Mouse (Mus musculus): ENCODE results near the gene Atp6v0d1. TPM values are rescaled to one million over a fixed set of nuclear protein-coding genes. Genes with fewer than 3 reads are reported as not detected.

Gene Atp6v0d1
- polyA plus RNA-seq, 1 experiment from 2014 or later, result 75.4 TPM

GRCm38 (mm10) chr8:105477792-105478191 is 88.1 kb downstream of the Atp6v0d1 start:
- H3K4me2 ChIP-seq (replicated peaks), result no peak overlapping the region
- WGBS, result 81% methylated on average over 3 of the region's 3 CpGs
- H3K4me1 ChIP-seq, result peaks cover 27% of the 10 kb centered on the region
- H3K36me3 ChIP-seq, result peaks cover 9% of the 10 kb centered on the region
- no peak overlapping the region for H3K9ac ChIP-seq
- H3K27me3 ChIP-seq, result peaks cover 36% of the 10 kb centered on the region
- H3K27ac ChIP-seq, result no peak overlapping the region
- no peaks in the 10 kb centered on the region for H3K9me3 ChIP-seq
- no peak overlapping the region for H3K4me3 ChIP-seq
- no peak for ATAC-seq (ENCODE audit: insufficient number of reproducible peaks, insufficient read depth, low FRiP score, low TSS enrichment)

DNA sequence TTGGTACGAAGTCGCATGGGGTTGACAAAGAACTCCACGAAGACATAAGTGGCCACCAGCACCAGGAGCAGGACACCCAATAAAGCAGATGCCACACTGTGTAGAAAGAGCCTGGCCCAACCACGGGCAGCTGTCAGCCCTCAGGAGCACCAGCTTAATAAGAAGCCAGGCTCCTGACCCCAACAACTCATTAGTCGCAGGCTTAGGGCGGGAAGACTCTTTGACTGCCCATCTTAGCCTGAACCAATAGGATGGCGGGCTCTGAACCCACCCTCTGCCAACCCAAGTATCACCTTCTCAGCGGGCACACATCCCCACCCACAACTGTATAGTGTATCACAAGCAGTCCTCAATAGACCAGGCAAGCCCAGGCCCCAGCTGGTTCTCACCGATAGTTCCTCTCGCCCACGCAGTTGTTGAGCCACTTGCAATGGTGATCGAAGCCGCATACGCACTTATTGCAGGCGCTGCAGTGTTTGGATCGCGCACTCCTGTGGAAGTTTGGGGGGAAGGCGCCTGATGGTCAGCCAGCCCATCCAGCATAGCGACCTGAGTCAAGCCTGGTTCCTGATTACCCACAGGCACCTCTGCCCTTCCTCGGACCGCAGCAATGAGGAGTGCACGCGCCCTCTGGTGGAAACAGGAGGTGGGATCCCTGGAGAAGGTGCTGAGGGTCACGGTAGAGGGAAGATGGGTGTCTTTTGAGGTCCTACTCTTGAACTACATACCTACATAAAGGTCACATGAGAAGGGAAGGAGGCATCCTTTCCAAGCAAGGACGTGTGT is 89.0 kb downstream of the Atp6v0d1 start:
- ATAC-seq (ENCODE audit: insufficient number of reproducible peaks, insufficient read depth, low FRiP score, low TSS enrichment), result no peak
- Histone ChIP-seq H3K36me3 (peaks cover 9% of the 10 kb centered on the region), H3K27ac (no peak overlapping the region), H3K27me3 (peaks cover 46% of the 10 kb centered on the region), H3K9me3 (no peaks in the 10 kb centered on the region), H3K9ac (no peak overlapping the region), H3K4me3 (no peak overlapping the region), H3K4me2 (replicated peaks) (no peak overlapping the region), H3K4me1 (peaks cover 27% of the 10 kb centered on the region)
- 41% methylated on average over 25 of the region's 25 CpGs for WGBS

GRCm38 (mm10) chr8:105476161-105476560 is 89.7 kb downstream of the Atp6v0d1 start:
- H3K9me3 ChIP-seq, result no peaks in the 10 kb centered on the region
- H3K9ac ChIP-seq, result no peak overlapping the region
- no peak overlapping the region for H3K27ac ChIP-seq
- H3K27me3 ChIP-seq, result peaks cover 47% of the 10 kb centered on the region
- peaks cover 29% of the 10 kb centered on the region for H3K4me1 ChIP-seq
- no peak overlapping the region for H3K4me3 ChIP-seq
- peaks cover 9% of the 10 kb centered on the region for H3K36me3 ChIP-seq
- no peak overlapping the region for H3K4me2 ChIP-seq (replicated peaks)
- 92% methylated on average over 7 of the region's 7 CpGs for WGBS
- no peak for ATAC-seq (ENCODE audit: insufficient number of reproducible peaks, insufficient read depth, low FRiP score, low TSS enrichment)

GRCm38 (mm10) chr8:105475742-105476141 is 90.1 kb downstream of the Atp6v0d1 start:
- Histone ChIP-seq H3K4me1 (peaks cover 27% of the 10 kb centered on the region), H3K4me3 (no peak overlapping the region), H3K36me3 (peaks cover 9% of the 10 kb centered on the region), H3K27me3 (peaks cover 51% of the 10 kb centered on the region), H3K9me3 (no peaks in the 10 kb centered on the region), H3K4me2 (replicated peaks) (no peak overlapping the region), H3K9ac (no peak overlapping the region), H3K27ac (no peak overlapping the region)
- ATAC-seq (ENCODE audit: insufficient number of reproducible peaks, insufficient read depth, low FRiP score, low TSS enrichment), result no peak
- 92% methylated on average over 8 of the region's 8 CpGs for WGBS

DNA sequence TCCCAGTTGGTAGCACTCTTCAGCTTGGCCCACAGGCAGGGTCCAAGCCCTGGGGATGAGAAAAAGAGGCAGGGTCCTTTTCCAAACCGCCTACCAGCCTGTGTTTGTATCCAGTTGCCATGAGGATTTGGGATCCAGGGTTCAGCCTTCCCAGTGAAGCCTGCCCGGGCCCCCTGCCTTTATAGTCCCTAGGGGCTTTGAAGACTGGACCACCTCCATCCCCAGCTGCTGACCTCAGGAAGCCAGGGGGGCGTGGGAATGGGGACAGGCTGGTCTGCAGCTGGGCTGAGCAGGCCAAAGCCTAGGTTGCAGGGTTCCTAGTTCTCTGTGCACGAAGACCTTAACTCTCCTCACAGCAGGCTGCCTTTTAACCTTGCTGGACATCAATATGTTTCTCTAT is 90.6 kb downstream of the Atp6v0d1 start:
- WGBS, result 40% methylated on average over 4 of the region's 4 CpGs
- Histone ChIP-seq H3K27me3 (peaks cover 51% of the 10 kb centered on the region), H3K36me3 (peaks cover 9% of the 10 kb centered on the region), H3K4me3 (no peak overlapping the region), H3K9me3 (no peaks in the 10 kb centered on the region), H3K27ac (no peak overlapping the region), H3K9ac (no peak overlapping the region), H3K4me1 (peaks cover 28% of the 10 kb centered on the region), H3K4me2 (replicated peaks) (no peak overlapping the region)
- no peak for ATAC-seq (ENCODE audit: insufficient number of reproducible peaks, insufficient read depth, low FRiP score, low TSS enrichment)

DNA sequence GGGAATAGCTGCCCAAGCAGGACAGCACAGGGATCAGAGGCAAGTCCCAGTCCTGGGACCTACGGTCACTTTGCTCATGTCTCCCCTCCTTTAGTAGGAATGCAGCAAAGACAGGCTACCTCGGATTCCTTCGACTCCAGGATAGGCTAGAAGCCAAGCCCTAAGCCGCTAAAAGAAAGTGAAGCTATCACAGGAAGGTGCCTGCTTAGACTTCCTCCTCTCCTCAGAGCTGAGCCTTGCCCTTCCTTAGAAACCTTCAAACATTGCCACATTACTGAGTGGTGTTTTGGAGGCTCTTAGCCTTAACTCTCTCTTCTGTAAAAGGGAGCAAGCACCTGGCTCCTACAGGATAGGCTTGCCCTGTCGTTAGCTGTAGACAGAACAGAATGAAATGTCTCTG is 91.2 kb downstream of the Atp6v0d1 start:
- Histone ChIP-seq H3K27me3 (peaks cover 51% of the 10 kb centered on the region), H3K9me3 (no peaks in the 10 kb centered on the region), H3K4me1 (peaks cover 31% of the 10 kb centered on the region), H3K4me3 (no peak overlapping the region), H3K27ac (no peak overlapping the region), H3K9ac (no peak overlapping the region), H3K4me2 (replicated peaks) (no peak overlapping the region), H3K36me3 (peaks cover 9% of the 10 kb centered on the region)
- ATAC-seq (ENCODE audit: insufficient number of reproducible peaks, insufficient read depth, low FRiP score, low TSS enrichment), result no peak
- 31% methylated on average over 5 of the region's 5 CpGs for WGBS

MicroRNA genes within 50 kb of the gene (microRNA counts, 519-probe panel; counts per million panel counts)
- 3,321 counts per million, percentile 72 among the panel's probes with 10 or more counts for microRNA mmu-miR-1966

Small RNA genes within 50 kb of the gene (microRNA-seq; reads per million reads assigned to microRNA genes)
- gene Mir1966, result not detected

Other genes with a start within 250 kb of the Atp6v0d1 start
- gene Lrrc29, start 239.8 kb downstream of the Atp6v0d1 start, polyA plus RNA-seq (2016; fragmentation: Nextera tagmentation; extraction: Ambion mirVana), result 1.6 and 1.8 TPM in 2 replicates
- gene Tmem208, start 239.7 kb downstream of the Atp6v0d1 start, polyA plus RNA-seq (2016; fragmentation: Nextera tagmentation; extraction: Ambion mirVana), result 103 and 106 TPM in 2 replicates
- gene Fhod1, start 218.1 kb downstream of the Atp6v0d1 start, polyA plus RNA-seq (2016; fragmentation: Nextera tagmentation; extraction: Ambion mirVana), result 2.3 TPM in 2 replicates
- 5.9 and 7.4 TPM in 2 replicates for gene Slc9a5, start 217.2 kb downstream of the Atp6v0d1 start, polyA plus RNA-seq (2016; fragmentation: Nextera tagmentation; extraction: Ambion mirVana)
- gene Plekhg4, start 192.8 kb downstream of the Atp6v0d1 start, polyA plus RNA-seq (2016; fragmentation: Nextera tagmentation; extraction: Ambion mirVana), result 0.69 and 0.74 TPM in 2 replicates
- not detected in 2 replicates for gene Kctd19, start 152.5 kb downstream of the Atp6v0d1 start, polyA plus RNA-seq (2016; fragmentation: Nextera tagmentation; extraction: Ambion mirVana)
- 0.18 and 0.31 TPM in 2 replicates for gene Lrrc36, start 152.5 kb downstream of the Atp6v0d1 start, polyA plus RNA-seq (2016; fragmentation: Nextera tagmentation; extraction: Ambion mirVana)
- 44.6 and 51.1 TPM in 2 replicates for gene Tppp3, start 94.5 kb downstream of the Atp6v0d1 start, polyA plus RNA-seq (2016; fragmentation: Nextera tagmentation; extraction: Ambion mirVana)
- 38.3 and 41.8 TPM in 2 replicates for gene Zdhhc1, start 69.1 kb downstream of the Atp6v0d1 start, polyA plus RNA-seq (2016; fragmentation: Nextera tagmentation; extraction: Ambion mirVana)
- gene Hsd11b2, start 47.3 kb downstream of the Atp6v0d1 start, polyA plus RNA-seq (2016; fragmentation: Nextera tagmentation; extraction: Ambion mirVana), result 6.1 and 6.6 TPM in 2 replicates
- 14.6 and 15.3 TPM in 2 replicates for gene Ripor1, start 39.2 kb upstream of the Atp6v0d1 start, polyA plus RNA-seq (2016; fragmentation: Nextera tagmentation; extraction: Ambion mirVana)
- 138 and 152 TPM in 2 replicates for gene Ctcf, start 70.5 kb upstream of the Atp6v0d1 start, polyA plus RNA-seq (2016; fragmentation: Nextera tagmentation; extraction: Ambion mirVana)
- 1.5 and 1.7 TPM in 2 replicates for gene Agrp, start 71.3 kb upstream of the Atp6v0d1 start, polyA plus RNA-seq (2016; fragmentation: Nextera tagmentation; extraction: Ambion mirVana)
- gene Carmil2, start 120.2 kb upstream of the Atp6v0d1 start, polyA plus RNA-seq (2016; fragmentation: Nextera tagmentation; extraction: Ambion mirVana), result 2.8 and 3.2 TPM in 2 replicates
- 73.6 and 78.2 TPM in 2 replicates for gene Acd, start 135.1 kb upstream of the Atp6v0d1 start, polyA plus RNA-seq (2016; fragmentation: Nextera tagmentation; extraction: Ambion mirVana)
- gene Pard6a, start 135.1 kb upstream of the Atp6v0d1 start, polyA plus RNA-seq (2016; fragmentation: Nextera tagmentation; extraction: Ambion mirVana), result 18.2 and 19.1 TPM in 2 replicates
- 0.14 TPM in 1 of 2 replicates, not detected in the other for gene 4933405L10Rik, start 141.6 kb upstream of the Atp6v0d1 start, polyA plus RNA-seq (2016; fragmentation: Nextera tagmentation; extraction: Ambion mirVana)
- gene Enkd1, start 142.2 kb upstream of the Atp6v0d1 start, polyA plus RNA-seq (2016; fragmentation: Nextera tagmentation; extraction: Ambion mirVana), result 35.7 and 37.0 TPM in 2 replicates
- gene Gfod2, start 192.6 kb upstream of the Atp6v0d1 start, polyA plus RNA-seq (2016; fragmentation: Nextera tagmentation; extraction: Ambion mirVana), result 30.2 and 33.7 TPM in 2 replicates

Measured in embryonic facial prominence, embryonic 12.5 days (tissue).